Mouse (Mus musculus) neural tube, embryonic 13.5 days (tissue): ENCODE results near the gene Klhl7. TPM values are rescaled to one million over a fixed set of nuclear protein-coding genes. Genes with fewer than 3 reads are reported as not detected.
"Not testable (repeated sequence)": the region's sequence is repeated elsewhere in the genome, so short reads cannot be mapped to it uniquely, and the experiment has no call there.

Source experiments
- ATAC-seq: fragments of 200-750 bp; cut with Nextera tagmentation; 2 replicates; pipeline ENCODE4 v1.8.0; 2017; ENCODE audit warnings: low read depth, mild to moderate bottlenecking, moderate TSS enrichment, moderate library complexity
- H3K27ac ChIP-seq: fragments of 300-500 bp; sonication (generic); replicated peaks from 2 replicates; pipeline ENCODE4 v1.5.1; 2015; ENCODE audit warnings: moderate library complexity, mild to moderate bottlenecking, inconsistent platforms
- H3K27me3 ChIP-seq: fragments of 300-500 bp; sonication (generic); 2 replicates; pipeline ENCODE4 v1.6.1; 2015; ENCODE audit warnings: mild to moderate bottlenecking, inconsistent platforms
- H3K36me3 ChIP-seq: fragments of 300-500 bp; sonication (generic); 2 replicates; pipeline ENCODE4 v1.6.1; 2015; ENCODE audit warnings: mild to moderate bottlenecking, inconsistent platforms
- H3K4me1 ChIP-seq: fragments of 300-500 bp; sonication (generic); replicated peaks from 2 replicates; pipeline ENCODE4 v1.6.1; 2015; ENCODE audit warnings: inconsistent platforms
- H3K4me2 ChIP-seq: fragments of 300-500 bp; sonication (generic); 2 replicates; pipeline ENCODE4 v1.6.1; 2015; ENCODE audit warnings: inconsistent platforms, mild to moderate bottlenecking, moderate library complexity
- H3K4me3 ChIP-seq: fragments of 300-500 bp; sonication (generic); 2 replicates; pipeline ENCODE4 v1.5.1; 2015; ENCODE audit warnings: mild to moderate bottlenecking, inconsistent platforms
- H3K9ac ChIP-seq: fragments of 300-500 bp; sonication (generic); 2 replicates; pipeline ENCODE4 v1.6.1; 2015; ENCODE audit warnings: moderate library complexity, mild to moderate bottlenecking, inconsistent platforms
- H3K9me3 ChIP-seq: fragments of 300-500 bp; sonication (generic); 2 replicates; pipeline ENCODE4 v1.6.1; 2016; ENCODE audit warnings: inconsistent platforms
- WGBS: fragments of 180-500 bp; shearing (Covaris S2); methylation state at CpG from one replicate; pipeline ENCODE4 v1.1.7; 2015; 5-methylcytosine and 5-hydroxymethylcytosine counted together
- polyA plus RNA-seq: library from polyadenylated mRNA; unstranded; fragments of >200 nt; fragmentation: Nextera tagmentation; extraction: Ambion mirVana; gene quantifications from 2 replicates; pipeline ENCODE4 v1.2.1, GENCODE M21; 2015

Gene Klhl7
- polyA plus RNA-seq, 1 experiment from 2014 or later = 130 TPM

DNA sequence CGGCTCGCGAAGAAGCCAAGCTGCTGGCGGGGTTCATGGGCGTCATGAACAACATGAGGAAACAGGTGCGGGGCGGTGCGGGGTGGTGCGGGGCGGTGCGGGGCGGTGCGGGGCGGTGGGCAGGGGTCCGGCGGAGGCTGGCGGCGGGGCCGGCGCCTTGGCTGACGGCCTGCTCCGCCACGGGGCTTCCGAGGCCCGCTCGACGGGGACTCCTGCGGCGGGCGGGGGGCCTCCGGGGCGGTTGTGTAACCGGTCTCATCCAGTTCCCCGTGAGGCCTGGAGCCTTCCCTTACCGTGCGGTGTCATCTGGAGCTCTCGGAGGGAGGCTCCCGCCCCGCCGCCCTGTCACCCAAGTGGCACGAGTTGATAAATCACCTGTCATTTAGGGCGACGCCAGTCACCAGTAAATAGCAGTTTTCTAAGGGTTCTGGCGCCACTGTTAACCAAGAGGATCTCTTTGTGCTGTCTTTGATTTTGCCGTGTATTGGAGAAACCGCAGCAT, 456 bp downstream of the Klhl7 start:
- no peaks in the 10 kb centered on the region for H3K36me3 ChIP-seq
- no peaks in the 10 kb centered on the region for H3K9me3 ChIP-seq
- H3K4me3 ChIP-seq = peak overlapping the region; percentile 82
- WGBS = under 1% methylated on average over 46 of the region's 46 CpGs
- H3K27ac ChIP-seq = peak overlapping the region; percentile 98
- H3K4me1 ChIP-seq = peaks cover 38% of the 10 kb centered on the region
- H3K4me2 ChIP-seq = peak overlapping the region; percentile 70
- H3K27me3 ChIP-seq = no peaks in the 10 kb centered on the region; the same call in 1 of the 2 replicates
- H3K9ac ChIP-seq = peak overlapping the region; percentile 97
- peak; percentile 90 for ATAC-seq

DNA sequence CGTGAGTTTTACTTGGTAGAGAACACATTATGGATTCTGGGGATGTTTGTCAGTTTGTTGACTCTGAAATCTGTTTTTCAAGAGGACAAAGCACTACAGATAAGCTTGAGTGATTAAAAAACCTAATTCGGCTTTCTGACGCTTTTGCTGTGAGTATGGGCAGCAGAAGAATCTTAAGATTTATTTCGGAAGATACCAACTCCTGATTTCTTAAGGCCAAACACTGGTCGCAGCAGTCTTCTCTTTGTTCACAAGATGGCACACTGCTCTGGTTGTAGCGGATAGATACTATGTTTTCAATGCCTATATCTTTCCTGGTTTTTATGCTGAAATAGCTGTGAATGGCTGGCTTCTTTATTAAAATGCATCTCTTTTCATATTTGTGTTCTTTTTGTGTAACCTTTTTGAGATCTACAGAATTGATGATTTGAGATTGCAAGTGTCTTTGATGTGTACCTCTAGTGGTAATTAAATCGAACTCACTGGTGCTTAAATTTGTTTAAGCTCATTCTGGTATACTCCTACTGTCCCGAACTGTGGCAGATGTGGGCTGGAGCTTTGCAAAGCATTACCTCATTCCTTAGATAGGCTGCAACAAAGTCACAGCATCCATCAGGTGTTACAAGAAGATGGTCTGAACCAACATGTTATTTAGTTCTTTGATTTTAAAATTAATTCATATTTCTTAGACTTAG, 1.2 kb downstream of the Klhl7 start:
- Histone ChIP-seq H3K27me3 (no peaks in the 10 kb centered on the region; the same call in 1 of the 2 replicates), H3K4me1 (peaks cover 41% of the 10 kb centered on the region), H3K9ac (peak overlapping the region; percentile 97), H3K4me3 (peak overlapping the region; percentile 82), H3K27ac (peak overlapping the region; percentile 98), H3K9me3 (no peaks in the 10 kb centered on the region), H3K36me3 (no peaks in the 10 kb centered on the region), H3K4me2 (peak overlapping the region; percentile 70)
- WGBS = 3% methylated on average over 8 of the region's 8 CpGs
- ATAC-seq = peak; percentile 42; the same call in 1 of the 2 replicates

DNA sequence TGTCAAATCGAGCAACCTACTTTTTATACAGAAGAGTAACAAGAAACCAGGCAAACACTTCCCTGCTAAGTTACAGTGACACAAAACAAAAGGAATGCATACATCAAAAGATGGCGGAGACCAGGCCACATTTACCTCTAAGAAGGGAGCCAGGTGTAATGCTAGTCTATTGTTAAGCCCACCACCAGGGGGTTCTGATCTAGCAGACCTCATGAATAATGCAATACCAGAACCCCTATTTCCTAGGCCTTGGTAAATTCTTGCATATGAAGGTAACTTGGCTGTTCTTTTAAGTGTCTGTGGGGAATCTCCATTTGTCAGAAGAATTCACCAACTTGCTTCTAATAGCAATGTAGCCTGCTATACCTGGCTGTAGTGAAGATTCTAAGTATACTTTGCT, 2.8 kb downstream of the Klhl7 start:
- peak overlapping the region; percentile 82 for H3K4me3 ChIP-seq
- H3K27me3 ChIP-seq = not testable (repeated sequence)

DNA sequence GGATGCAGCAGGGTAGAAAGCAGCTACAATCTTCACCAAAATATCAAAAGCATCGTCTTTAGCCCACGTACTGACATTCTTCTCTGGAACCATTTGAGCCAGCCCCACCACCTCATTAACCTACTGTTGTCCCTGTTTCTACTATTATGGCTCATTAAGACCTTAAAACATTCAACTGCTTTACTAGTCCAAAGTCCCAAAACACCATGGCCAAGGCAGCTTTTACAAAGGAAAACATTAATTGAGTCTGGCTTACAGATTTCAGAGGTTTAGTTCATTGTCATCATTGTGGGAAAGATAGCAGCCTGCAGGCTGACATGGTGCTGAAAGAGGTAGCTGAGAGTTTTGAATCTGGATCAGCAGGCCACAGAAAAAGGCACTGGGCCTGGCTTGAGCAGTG, 3.4 kb downstream of the Klhl7 start:
- Histone ChIP-seq H3K9ac (0 out of 2 replicates have a peak overlapping the region, but pooled peaks have one; percentile 17), H3K27me3 (no peaks in the 10 kb centered on the region), H3K4me1 (peaks cover 43% of the 10 kb centered on the region), H3K9me3 (no peaks in the 10 kb centered on the region), H3K4me2 (peak overlapping the region; percentile 70), H3K27ac (no peak overlapping the region), H3K36me3 (no peaks in the 10 kb centered on the region), H3K4me3 (no peak overlapping the region)
- WGBS = 59% methylated on average over 2 of the region's 2 CpGs
- ATAC-seq = no peak

More for the DNA sequence above, 2.8 kb downstream of the Klhl7 start:
- not testable (repeated sequence) for H3K36me3 ChIP-seq, ATAC-seq, H3K9me3 ChIP-seq, H3K27ac ChIP-seq
- Histone ChIP-seq H3K4me2 (peak overlapping the region; percentile 70), H3K9ac (0 out of 2 replicates have a peak overlapping the region, but pooled peaks have one; percentile 38), H3K4me1 (peaks cover 43% of the 10 kb centered on the region)
- WGBS = 42% methylated on average over 2 of the region's 2 CpGs

DNA sequence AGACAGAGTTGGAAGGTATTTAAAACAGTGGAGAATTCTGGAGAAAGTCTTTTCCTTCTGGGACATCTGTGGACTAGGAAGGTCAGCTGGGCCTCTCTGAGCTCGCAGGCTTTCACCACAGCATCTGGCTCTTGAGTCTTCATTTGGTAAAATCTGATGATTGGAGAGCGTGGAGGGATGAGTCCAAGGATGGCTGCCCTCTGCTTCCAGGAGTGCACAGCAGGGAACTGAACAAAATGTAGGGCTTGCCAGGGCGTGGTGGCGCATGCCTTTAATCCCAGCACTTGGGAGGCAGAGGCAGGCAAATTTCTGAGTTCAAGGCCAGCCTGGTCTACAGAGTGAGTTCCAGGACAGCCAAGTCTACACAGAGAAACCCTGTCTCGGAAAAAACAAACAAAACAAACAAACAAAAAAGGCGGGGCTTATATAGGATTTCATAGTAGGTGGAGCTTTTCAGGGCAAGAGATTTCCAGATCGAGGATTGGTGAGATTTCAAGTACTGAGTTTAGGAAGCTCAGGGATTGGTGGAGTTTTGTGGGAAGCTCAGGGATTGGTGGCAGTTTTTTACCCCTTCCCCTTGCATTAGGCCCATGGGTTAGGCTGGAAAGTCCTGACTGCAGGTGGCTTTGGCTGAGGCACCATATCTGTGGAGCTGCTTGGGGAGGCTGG, 6.8 kb downstream of the Klhl7 start:
- H3K36me3 ChIP-seq = peaks cover 12% of the 10 kb centered on the region; the same call in 1 of the 2 replicates
- no peaks in the 10 kb centered on the region for H3K27me3 ChIP-seq
- H3K4me1 ChIP-seq = peaks cover 49% of the 10 kb centered on the region
- H3K4me2 ChIP-seq = no peak overlapping the region
- ATAC-seq = no peak
- no peak overlapping the region for H3K9ac ChIP-seq
- H3K27ac ChIP-seq = no peak overlapping the region
- no peak overlapping the region for H3K4me3 ChIP-seq
- 93% methylated on average over 7 of the region's 7 CpGs for WGBS
- no peaks in the 10 kb centered on the region for H3K9me3 ChIP-seq

DNA sequence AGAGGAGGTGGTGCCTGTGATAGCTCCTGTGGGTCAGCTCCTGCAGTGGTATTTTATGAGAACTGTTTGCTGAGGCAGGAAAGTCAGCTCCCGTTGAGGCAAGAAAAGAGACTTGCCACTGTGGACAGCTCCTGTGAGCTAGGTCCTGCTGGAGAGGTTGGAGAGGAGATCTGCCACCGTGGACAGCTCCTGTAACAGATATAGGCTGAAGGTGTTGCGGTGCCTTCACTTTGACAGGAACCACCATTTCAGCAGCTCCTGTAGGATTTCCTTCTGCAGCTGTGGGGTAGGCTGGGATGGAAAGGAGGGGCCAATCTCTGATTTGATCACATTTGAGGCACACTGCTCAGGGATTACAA, 7.3 kb downstream of the Klhl7 start:
- Histone ChIP-seq H3K4me3 (no peak overlapping the region), H3K27ac (no peak overlapping the region), H3K9ac (no peak overlapping the region), H3K4me1 (peaks cover 49% of the 10 kb centered on the region), H3K9me3 (no peaks in the 10 kb centered on the region), H3K27me3 (no peaks in the 10 kb centered on the region), H3K4me2 (no peak overlapping the region), H3K36me3 (peaks cover 12% of the 10 kb centered on the region; the same call in 1 of the 2 replicates)
- ATAC-seq = no peak
- 89% methylated on average over 3 of the region's 3 CpGs for WGBS

DNA sequence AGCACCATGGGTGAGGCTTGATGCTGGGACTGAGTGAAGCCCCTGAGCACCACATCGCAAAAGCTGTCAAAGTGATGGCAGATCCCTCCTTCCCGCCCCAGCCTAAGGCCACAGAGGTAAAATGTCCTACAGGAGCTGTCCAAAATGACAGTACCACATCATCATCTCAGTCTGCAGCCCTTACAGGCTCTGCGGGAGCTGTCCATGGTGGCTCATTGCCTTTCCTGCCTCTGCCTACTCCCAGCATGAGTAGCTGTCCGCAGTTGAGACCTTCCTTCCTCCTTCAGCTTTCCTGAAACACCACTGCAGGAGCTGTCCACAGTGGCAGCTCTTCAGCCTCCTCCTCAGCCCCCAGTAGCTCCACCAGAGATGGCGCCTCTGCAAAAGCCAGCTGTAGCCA, 9.7 kb downstream of the Klhl7 start:
- Histone ChIP-seq H3K4me1 (peaks cover 38% of the 10 kb centered on the region), H3K9ac (no peak overlapping the region), H3K4me2 (no peak overlapping the region), H3K9me3 (no peaks in the 10 kb centered on the region), H3K36me3 (peaks cover 12% of the 10 kb centered on the region; the same call in 1 of the 2 replicates), H3K27me3 (no peaks in the 10 kb centered on the region), H3K27ac (no peak overlapping the region), H3K4me3 (no peak overlapping the region)
- 86% methylated on average over 5 of the region's 5 CpGs for WGBS
- no peak for ATAC-seq

DNA sequence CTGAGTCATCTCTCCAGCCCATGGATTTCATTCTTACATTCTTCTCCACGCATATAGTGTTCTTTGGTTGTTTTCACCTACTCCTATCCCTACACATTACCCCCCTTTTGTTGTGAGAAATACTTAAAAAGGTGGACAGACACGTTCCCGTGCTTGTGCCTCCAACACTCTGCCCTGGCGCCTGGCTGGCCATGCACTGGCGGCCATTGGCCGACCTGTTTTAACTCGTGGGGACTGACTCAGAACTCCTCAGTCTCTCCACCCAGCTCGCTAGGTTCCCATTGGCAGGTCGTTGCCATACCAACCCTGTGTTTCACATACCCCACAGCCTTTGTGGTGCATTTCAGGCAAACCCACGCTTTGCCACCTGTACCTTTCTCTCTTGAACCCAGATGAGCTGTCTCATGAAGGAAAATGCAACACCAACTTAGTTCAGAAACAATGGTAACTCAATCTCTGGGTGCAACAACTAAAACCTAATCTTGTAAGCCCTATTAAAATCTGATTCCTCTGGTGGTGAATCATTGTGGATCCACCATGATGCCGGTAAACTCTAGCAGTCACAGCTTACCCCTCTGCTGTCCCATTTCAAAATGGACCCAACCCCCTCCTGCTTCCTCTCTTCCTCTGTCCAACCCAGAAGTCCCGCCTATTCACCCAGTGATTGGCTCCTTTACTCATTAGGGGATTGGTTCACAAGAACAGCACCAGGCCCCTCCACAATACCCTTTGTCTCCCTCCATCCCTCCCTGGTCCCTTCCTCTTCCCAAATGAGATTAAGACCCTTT, 11.9 kb downstream of the Klhl7 start:
- H3K27ac ChIP-seq = no peak overlapping the region
- WGBS = 86% methylated on average over 12 of the region's 12 CpGs
- H3K4me2 ChIP-seq = no peak overlapping the region
- H3K4me1 ChIP-seq = peaks cover 28% of the 10 kb centered on the region
- no peaks in the 10 kb centered on the region for H3K9me3 ChIP-seq
- H3K27me3 ChIP-seq = no peaks in the 10 kb centered on the region
- ATAC-seq = no peak
- H3K9ac ChIP-seq = no peak overlapping the region
- H3K36me3 ChIP-seq = peaks cover 12% of the 10 kb centered on the region; the same call in 1 of the 2 replicates
- no peak overlapping the region for H3K4me3 ChIP-seq

DNA sequence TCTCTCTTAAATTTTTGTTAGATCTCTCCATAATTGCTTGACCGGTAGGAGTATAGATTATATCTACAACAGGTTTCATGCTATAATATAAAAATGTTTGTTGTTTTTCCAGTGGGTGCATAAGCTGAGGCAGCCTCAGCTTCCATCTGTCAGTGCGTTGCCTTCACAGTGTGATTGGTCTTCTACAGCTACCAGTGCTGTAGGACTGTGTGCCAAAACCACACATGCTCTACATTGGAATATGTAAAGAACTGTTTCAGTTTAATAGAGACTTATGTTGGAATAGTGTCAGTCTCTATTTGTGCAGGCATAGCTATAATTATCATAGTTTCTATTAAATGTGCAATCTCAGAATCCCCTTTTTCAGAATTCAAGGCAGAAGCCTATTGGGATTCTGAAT, 21.8 kb downstream of the Klhl7 start:
- no peak overlapping the region for H3K27ac ChIP-seq
- H3K9ac ChIP-seq = no peak overlapping the region
- ATAC-seq = no peak
- H3K4me2 ChIP-seq = no peak overlapping the region
- WGBS = 95% methylated on average over 2 of the region's 2 CpGs
- H3K36me3 ChIP-seq = peaks cover 16% of the 10 kb centered on the region
- H3K4me1 ChIP-seq = peaks cover 32% of the 10 kb centered on the region
- H3K9me3 ChIP-seq = no peaks in the 10 kb centered on the region
- no peak overlapping the region for H3K4me3 ChIP-seq
- H3K27me3 ChIP-seq = no peaks in the 10 kb centered on the region

DNA sequence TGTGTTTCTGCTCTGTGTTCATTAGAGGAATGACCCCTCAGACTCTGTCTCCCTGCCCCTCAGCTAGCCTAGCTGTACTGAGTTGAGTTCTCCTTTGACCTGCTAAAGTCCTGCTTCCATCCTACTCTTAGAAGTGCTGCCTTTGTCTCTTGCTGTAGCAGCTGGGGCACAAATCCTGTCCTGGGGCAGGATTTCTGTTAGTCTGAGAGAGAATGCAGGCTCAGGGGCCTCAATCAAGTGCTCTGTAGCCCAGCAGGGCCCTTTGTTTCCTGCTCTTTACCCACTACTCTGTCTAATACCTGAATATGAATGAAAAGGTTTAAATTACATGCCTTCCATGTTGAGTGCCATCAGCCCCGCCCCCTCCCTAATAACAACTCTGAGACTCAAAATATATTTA, 23.8 kb downstream of the Klhl7 start:
- Histone ChIP-seq H3K9me3 (no peaks in the 10 kb centered on the region), H3K4me2 (no peak overlapping the region), H3K9ac (peak overlapping the region; percentile 38; the same call in 1 of the 2 replicates), H3K27ac (peak overlapping the region; percentile 81), H3K27me3 (no peaks in the 10 kb centered on the region), H3K36me3 (peaks cover 17% of the 10 kb centered on the region), H3K4me3 (no peak overlapping the region), H3K4me1 (peaks cover 32% of the 10 kb centered on the region)
- WGBS = 43% methylated on average over 1 of the region's 1 CpGs
- peak; percentile 47; the same call in 1 of the 2 replicates for ATAC-seq

DNA sequence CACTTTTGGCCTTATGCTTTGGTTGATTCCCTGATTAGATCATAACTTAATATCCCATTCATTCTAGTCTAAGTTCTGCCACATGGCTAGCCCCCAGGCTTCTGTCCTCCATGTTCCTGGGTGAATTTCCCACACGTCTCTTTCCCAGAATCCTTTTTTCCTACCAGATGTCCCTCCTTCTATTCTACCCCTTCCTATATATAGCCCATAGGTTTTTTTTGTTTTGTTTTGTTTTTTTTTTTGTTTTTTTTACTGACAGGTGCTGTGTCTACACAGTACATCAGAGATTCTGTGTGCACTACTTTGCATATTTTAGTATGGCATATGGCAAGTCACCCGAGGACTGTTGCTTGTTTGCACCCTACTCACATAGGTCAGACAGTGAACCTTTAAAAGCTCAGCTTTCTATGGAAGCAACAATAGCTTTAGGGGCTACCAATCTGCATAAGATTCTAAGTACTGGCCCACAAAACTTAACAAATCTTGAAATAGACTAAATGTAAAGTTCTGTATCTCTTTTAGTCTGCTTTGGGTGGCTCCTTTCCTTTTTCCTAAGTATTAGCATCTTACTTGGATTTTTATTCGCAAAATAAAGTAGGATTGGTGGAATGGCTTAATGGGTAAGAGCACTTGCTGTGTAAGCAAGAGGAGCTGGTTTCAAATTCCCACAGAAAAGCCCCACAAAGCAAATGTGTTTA, 24.3 kb downstream of the Klhl7 start:
- Histone ChIP-seq H3K9me3 (no peaks in the 10 kb centered on the region), H3K36me3 (peaks cover 14% of the 10 kb centered on the region), H3K4me2 (no peak overlapping the region), H3K4me1 (peaks cover 32% of the 10 kb centered on the region), H3K27ac (peak overlapping the region; percentile 81), H3K9ac (no peak overlapping the region), H3K4me3 (no peak overlapping the region), H3K27me3 (no peaks in the 10 kb centered on the region)
- peak; percentile 40; the same call in 1 of the 2 replicates for ATAC-seq
- 33% methylated on average over 3 of the region's 3 CpGs for WGBS
